Mouse (Mus musculus) kidney, postnatal 0 days (tissue): ENCODE measurements at regions not wholly inside any gene's neighbourhood (a gene's known extent, or its start where the extent isn't known, plus 50 kb on each side); places are given as distances from the start of the nearest gene placed in this dataset.
"Not testable (repeated sequence)": the region's sequence is repeated elsewhere in the genome, so short reads cannot be mapped to it uniquely, and the experiment has no call there.

Source experiments
- ATAC-seq: fragments of 200-750 bp; cut with Nextera tagmentation; replicated peaks from 2 replicates; pipeline ENCODE4 v1.8.0; 2017; ENCODE audit warnings: low read depth, moderate number of reproducible peaks, moderate TSS enrichment, moderate library complexity; ENCODE audit not compliant: low FRiP score
- DNase-seq: peaks from one replicate; pipeline ENCODE4 v3.0.0-alpha.2; 2016; ENCODE audit warnings: low spot score
- H3K27ac ChIP-seq: fragments of 300-500 bp; sonication (generic); 2 replicates; pipeline ENCODE4 v1.5.1; 2014; ENCODE audit warnings: mild to moderate bottlenecking
- H3K27me3 ChIP-seq: fragments of 300-500 bp; sonication (generic); 2 replicates; pipeline ENCODE4 v1.6.1; 2014; ENCODE audit warnings: low read length, mixed read lengths; ENCODE audit not compliant: insufficient read depth
- H3K36me3 ChIP-seq: fragments of 300-500 bp; sonication (generic); 2 replicates; pipeline ENCODE4 v1.6.1; 2014; ENCODE audit warnings: low read length, mixed read lengths; ENCODE audit not compliant: insufficient read depth
- H3K4me1 ChIP-seq: fragments of 300-500 bp; sonication (generic); replicated peaks from 2 replicates; pipeline ENCODE4 v1.6.1; 2014; ENCODE audit warnings: antibody characterized with exemption, low read length, mixed read lengths; ENCODE audit not compliant: insufficient read depth
- H3K4me2 ChIP-seq: fragments of 300-500 bp; sonication (generic); 2 replicates; pipeline ENCODE4 v1.6.1; 2014; ENCODE audit warnings: mild to moderate bottlenecking, low read length, moderate library complexity, mixed read lengths
- H3K4me3 ChIP-seq: fragments of 300-500 bp; sonication (generic); replicated peaks from 2 replicates; pipeline ENCODE4 v1.5.1; 2014; ENCODE audit warnings: low read depth, low read length
- H3K9ac ChIP-seq: fragments of 300-500 bp; sonication (generic); 2 replicates; pipeline ENCODE4 v1.6.1; 2014; ENCODE audit warnings: low read depth, low read length
- H3K9me3 ChIP-seq: fragments of 300-500 bp; sonication (generic); replicated peaks from 2 replicates; pipeline ENCODE4 v1.6.1; 2016; ENCODE audit warnings: low read length, inconsistent platforms, mixed read lengths
- CTCF ChIP-seq: IDR thresholded peaks from 2 replicates; pipeline ENCODE4 v1.5.1; 2016; ENCODE audit warnings: antibody characterized with exemption, low read depth, mild to moderate bottlenecking, moderate library complexity
- WGBS: fragments of 180-500 bp; shearing (Covaris S2); extraction: QIAGEN DNeasy Blood & Tissue Kit; methylation state at CpG from one replicate; pipeline ENCODE4 v1.1.7; 2014; 5-methylcytosine and 5-hydroxymethylcytosine counted together

DNA sequence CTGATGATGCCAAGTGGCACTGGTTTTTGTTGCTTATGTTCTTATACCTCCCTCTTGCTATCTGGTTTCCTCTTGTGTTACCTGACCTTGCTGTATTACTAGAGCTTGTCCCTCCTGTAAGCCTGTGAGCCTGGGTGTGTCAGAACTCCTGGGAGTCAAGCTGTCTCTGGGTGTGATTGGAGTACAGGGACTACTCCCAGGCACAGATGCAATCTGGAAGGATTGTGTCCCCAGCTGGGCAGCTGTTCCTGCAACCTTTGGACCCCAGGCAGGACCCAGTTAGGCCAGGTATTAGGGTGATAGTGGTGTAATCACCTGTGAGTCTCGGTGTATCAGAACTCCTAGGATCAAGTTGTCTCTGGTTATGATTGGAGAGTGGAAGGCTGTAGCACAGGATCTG lies 97.4 kb upstream of the Dock11 start:
- Histone ChIP-seq H3K9me3 (no peaks in the 10 kb centered on the region), H3K4me3 (no peak overlapping the region), H3K36me3 (no peaks in the 10 kb centered on the region), H3K4me2 (no peak overlapping the region), H3K9ac (no peak overlapping the region), H3K4me1 (no peaks in the 10 kb centered on the region), H3K27me3 (no peaks in the 10 kb centered on the region), H3K27ac (no peak overlapping the region)
- no peak for ATAC-seq
- DNase-seq, result no peak
- no peak for TF ChIP-seq CTCF
- WGBS, result 74% methylated on average over 1 of the region's 1 CpGs

DNA sequence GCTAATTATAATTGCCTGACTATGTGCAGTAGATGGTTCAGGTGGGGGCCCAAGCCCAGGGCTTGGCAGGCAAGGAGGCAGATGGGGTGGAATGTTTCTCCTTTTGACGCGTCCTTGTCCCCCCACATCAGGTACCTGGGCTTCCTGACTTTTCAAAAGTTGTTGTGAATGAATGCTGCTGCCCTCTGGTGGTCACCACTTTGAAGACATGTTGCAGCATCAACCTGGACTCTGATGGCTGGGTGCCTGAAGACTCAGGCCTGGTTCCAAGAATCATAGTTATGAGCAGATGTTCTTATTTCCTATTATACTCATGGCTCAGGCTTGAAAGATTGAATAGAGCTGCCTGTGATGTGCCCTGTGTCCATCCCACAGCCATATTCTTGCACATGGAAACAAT lies 75.4 kb upstream of the Dock11 start:
- WGBS, result 53% methylated on average over 2 of the region's 2 CpGs
- ATAC-seq, result no peak

DNA sequence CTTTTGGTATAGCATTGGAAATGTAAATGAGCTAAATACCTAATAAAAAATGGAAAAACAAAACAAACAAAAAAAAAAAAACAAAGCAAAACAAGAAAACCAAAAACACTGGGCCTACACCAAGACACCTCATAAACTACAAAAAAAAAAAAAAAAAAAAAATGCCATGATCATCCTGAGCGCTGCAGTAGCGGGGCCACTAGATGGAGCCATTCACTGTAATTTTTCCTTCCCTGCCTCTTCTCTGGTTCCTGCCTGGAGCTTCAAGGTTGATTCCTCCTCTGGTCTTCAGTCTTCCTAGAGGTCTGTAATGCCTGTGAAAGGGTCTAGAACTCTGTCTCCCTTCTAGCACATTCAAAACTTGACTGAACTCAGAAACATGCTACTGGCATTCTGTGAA lies 54.2 kb upstream of the Dock11 start:
- not testable (repeated sequence) for H3K27me3 ChIP-seq, H3K4me2 ChIP-seq, H3K4me1 ChIP-seq, ATAC-seq, H3K27ac ChIP-seq, H3K9me3 ChIP-seq, H3K9ac ChIP-seq, H3K36me3 ChIP-seq, H3K4me3 ChIP-seq
- 4% methylated on average over 2 of the region's 2 CpGs for WGBS
- peak; percentile 61 for TF ChIP-seq CTCF
- peak; percentile 30 for DNase-seq

More for the DNA sequence above, 75.4 kb upstream of the Dock11 start:
- Histone ChIP-seq H3K4me1 (no peaks in the 10 kb centered on the region), H3K9me3 (no peaks in the 10 kb centered on the region), H3K27me3 (no peaks in the 10 kb centered on the region), H3K4me2 (no peak overlapping the region), H3K4me3 (no peak overlapping the region), H3K36me3 (no peaks in the 10 kb centered on the region), H3K9ac (no peak overlapping the region), H3K27ac (no peak overlapping the region)
- TF ChIP-seq CTCF, result peak; percentile 58
- DNase-seq, result peak; percentile 5

DNA sequence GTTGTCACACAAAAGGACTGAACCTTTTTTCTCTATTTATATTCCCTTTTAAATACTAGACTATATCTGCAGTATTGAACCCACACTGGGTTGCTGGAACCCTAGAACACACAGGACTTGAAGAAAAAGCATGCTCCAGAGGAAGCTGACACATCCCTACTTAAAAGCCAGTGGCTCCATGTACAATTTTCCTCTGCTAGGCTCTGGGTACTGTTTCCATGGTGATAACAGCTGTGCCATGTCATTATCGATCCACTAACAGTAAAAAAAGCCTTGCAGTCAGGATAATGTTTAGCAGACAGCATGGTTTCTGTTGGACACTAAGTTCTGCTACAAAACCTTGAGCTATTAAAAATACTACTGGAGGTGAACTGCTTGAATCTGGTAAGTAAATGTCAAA lies 50.6 kb upstream of the Dock11 start:
- H3K36me3 ChIP-seq, result no peaks in the 10 kb centered on the region
- WGBS, result 39% methylated on average over 1 of the region's 1 CpGs
- no peak for TF ChIP-seq CTCF

More for the DNA sequence above, 50.6 kb upstream of the Dock11 start:
- Histone ChIP-seq H3K27ac (no peak overlapping the region), H3K4me2 (no peak overlapping the region), H3K9me3 (no peaks in the 10 kb centered on the region), H3K4me1 (no peaks in the 10 kb centered on the region), H3K27me3 (no peaks in the 10 kb centered on the region), H3K9ac (no peak overlapping the region), H3K4me3 (no peak overlapping the region)
- ATAC-seq, result no peak
- no peak for DNase-seq
